ENCODE assay signal across 8 mouse cellular contexts in genomic region chr7:140153383-140153782, GRCm38 (mm10). TPM values are rescaled to one million over a fixed set of nuclear protein-coding genes. Genes with fewer than 3 reads are reported as not detected.
DNase-seq lines count a peak whose midpoint lies in the region; ATAC-seq and TF ChIP-seq lines count a peak whose summit lies in the region.

No protein-coding gene starts in this region.

- H3K27me3 ChIP-seq in E14TG2a.4 (ENCODE audit: insufficient read depth, low read length), result peaks cover 55% of the 10 kb centered on the region
- peaks cover 63% of the 10 kb centered on the region for H3K27me3 ChIP-seq in heart, embryonic 13.5 days (replicated peaks)
- H3K27me3 ChIP-seq in limb, embryonic 10.5 days (ENCODE audit: low read depth, poor library complexity, severe bottlenecking), result peaks cover 70% of the 10 kb centered on the region

- no peaks in the 10 kb centered on the region for H3K9me3 ChIP-seq in E14TG2a.4 (ENCODE audit: low read length)
- H3K9me3 ChIP-seq in heart, embryonic 13.5 days, result no peaks in the 10 kb centered on the region
- H3K9me3 ChIP-seq in limb, embryonic 10.5 days (replicated peaks), result no peaks in the 10 kb centered on the region

- intact Hi-C loops in gastrocnemius, postnatal 14 days (cut with DNase I; ENCODE audit: low total_unique reads), result no loop called here

- H3K4me1 ChIP-seq in E14TG2a.4 (replicated peaks; ENCODE audit: low read depth, low read length), result peaks cover 25% of the 10 kb centered on the region
- H3K4me1 ChIP-seq in heart, embryonic 13.5 days, result peaks cover 15% of the 10 kb centered on the region
- H3K4me1 ChIP-seq in limb, embryonic 10.5 days, result peaks cover 14% of the 10 kb centered on the region
- H3K4me1 ChIP-seq in olfactory bulb, adult 2 months (ENCODE audit: control insufficient read depth, insufficient read depth, low read length), result peaks cover 10% of the 10 kb centered on the region

- peak; percentile 44 for DNase-seq in gastrocnemius, postnatal 14 days
- no peak for DNase-seq in gastrocnemius, adult 18-20 months (ENCODE audit: low spot score)
- peak; percentile 49 for DNase-seq in limb, embryonic 10.5 days (ENCODE audit: low spot score)
- DNase-seq in thymus, postnatal 0 days (ENCODE audit: low spot score), result no peak

- no peak for TF ChIP-seq CTCF in E14TG2a.4 (conservative IDR thresholded peaks at IDR 0.05; ENCODE audit: low read length)
- TF ChIP-seq CTCF in olfactory bulb, adult 2 months (IDR thresholded peaks at IDR 0.05; ENCODE audit: insufficient read depth, low read depth, low read length), result no peak

- H3K4me3 ChIP-seq in E14TG2a.4 (replicated peaks; ENCODE audit: low read length), result peak overlapping the region; percentile 76
- H3K4me3 ChIP-seq in heart, embryonic 13.5 days, result peak overlapping the region; percentile 38
- peak overlapping the region; percentile 40 for H3K4me3 ChIP-seq in limb, embryonic 10.5 days
- H3K4me3 ChIP-seq in olfactory bulb, adult 2 months (ENCODE audit: insufficient read depth, low read depth, low read length), result peak overlapping the region; percentile 77

- peak overlapping the region; percentile 64 for H3K9ac ChIP-seq in heart, embryonic 13.5 days

- H3K27ac ChIP-seq in heart, embryonic 13.5 days (replicated peaks), result no peak overlapping the region
- H3K27ac ChIP-seq in limb, embryonic 10.5 days, result 0 out of 2 replicates have a peak overlapping the region, but pooled peaks have one; percentile 21
- 0 out of 2 replicates have a peak overlapping the region, but pooled peaks have one; percentile 1 for H3K27ac ChIP-seq in olfactory bulb, adult 2 months (ENCODE audit: insufficient read depth, low read depth, low read length)

- H3K36me3 ChIP-seq in E14TG2a.4 (ENCODE audit: insufficient read depth, low read length), result peaks cover 27% of the 10 kb centered on the region
- H3K36me3 ChIP-seq in heart, embryonic 13.5 days, result peaks cover 5% of the 10 kb centered on the region; the same call in 1 of the 2 replicates
- H3K36me3 ChIP-seq in limb, embryonic 10.5 days, result no peaks in the 10 kb centered on the region; the same call in 1 of the 2 replicates

- 5% methylated on average over 28 of the region's 28 CpGs for WGBS in heart, embryonic 13.5 days
- 7% methylated on average over 28 of the region's 28 CpGs for WGBS in limb, embryonic 10.5 days
- 1% methylated on average over 28 of the region's 28 CpGs for WGBS in olfactory bulb, adult 2 months

- H3K4me2 ChIP-seq in heart, embryonic 13.5 days, result peak overlapping the region; percentile 66

- 0 out of 2 replicates have a peak, but pooled peaks have one; percentile 39 for ATAC-seq in common myeloid progenitor, adult 5-6 weeks (replicated peaks; ENCODE audit: low read depth, poor library complexity, severe bottlenecking)
- no peak for ATAC-seq in heart, embryonic 13.5 days (ENCODE audit: extremely low read depth, insufficient number of reproducible peaks, low FRiP score, low TSS enrichment)

- no peak for TF ChIP-seq POLR2A in olfactory bulb, adult 2 months (IDR thresholded peaks at IDR 0.05; ENCODE audit: insufficient read depth, low read depth, low read length)

RNA-seq across cellular contexts. Expression of gene Sprn, which starts 1.3 kb away (rescaled TPM):
- under 1 TPM; 0.23 to 0.47 TPM for total RNA-seq in gastrocnemius, postnatal 14 days (2021)
- under 1 TPM in 1 of 2 experiments, not detected in 1; 0.07 TPM for total RNA-seq in gastrocnemius, adult 18-20 months (2021)
- total RNA-seq in common myeloid progenitor, adult 5-6 weeks (2017), result not detected in 2 replicates
- polyA plus RNA-seq in heart, embryonic 13.5 days (2015; fragmentation: Nextera tagmentation; extraction: Ambion mirVana), result 0.10 TPM in 1 of 2 replicates, not detected in the other
- not detected in 2 replicates for polyA plus RNA-seq in limb, embryonic 10.5 days (2016; fragmentation: Nextera tagmentation; extraction: Ambion mirVana)
- not detected in 2 replicates for polyA plus RNA-seq in olfactory bulb, adult 2 months (2012; ENCODE audit: insufficient read depth, insufficient read length, low replicate concordance, missing spikeins)
- 0.06 and 0.07 TPM in 2 replicates for polyA plus RNA-seq in thymus, postnatal 0 days (2015; fragmentation: Nextera tagmentation; extraction: Ambion mirVana)

RNA-seq across cellular contexts. Expression of gene Olfr522, which starts 11.2 kb away (rescaled TPM):
- total RNA-seq in gastrocnemius, postnatal 14 days (2021), result not detected
- total RNA-seq in gastrocnemius, adult 18-20 months (2021), result not detected
- not detected in 2 replicates for total RNA-seq in common myeloid progenitor, adult 5-6 weeks (2017)
- not detected in 2 replicates for polyA plus RNA-seq in heart, embryonic 13.5 days (2015; fragmentation: Nextera tagmentation; extraction: Ambion mirVana)
- not detected in 2 replicates for polyA plus RNA-seq in limb, embryonic 10.5 days (2016; fragmentation: Nextera tagmentation; extraction: Ambion mirVana)
- not detected in 2 replicates for polyA plus RNA-seq in olfactory bulb, adult 2 months (2012; ENCODE audit: insufficient read depth, insufficient read length, low replicate concordance, missing spikeins)
- polyA plus RNA-seq in thymus, postnatal 0 days (2015; fragmentation: Nextera tagmentation; extraction: Ambion mirVana), result not detected in 2 replicates

RNA-seq across cellular contexts. Expression of gene Mtg1, which starts 16.0 kb away (rescaled TPM):
- 10 to 100 TPM; 22.9 to 23.6 TPM for total RNA-seq in gastrocnemius, postnatal 14 days (2021)
- 10 to 100 TPM; 27.8 to 30.9 TPM for total RNA-seq in gastrocnemius, adult 18-20 months (2021)
- total RNA-seq in common myeloid progenitor, adult 5-6 weeks (2017), result 13.6 and 21.2 TPM in 2 replicates
- polyA plus RNA-seq in heart, embryonic 13.5 days (2015; fragmentation: Nextera tagmentation; extraction: Ambion mirVana), result 27.2 and 30.5 TPM in 2 replicates
- 29.5 and 31.9 TPM in 2 replicates for polyA plus RNA-seq in limb, embryonic 10.5 days (2016; fragmentation: Nextera tagmentation; extraction: Ambion mirVana)
- not detected in 2 replicates for polyA plus RNA-seq in olfactory bulb, adult 2 months (2012; ENCODE audit: insufficient read depth, insufficient read length, low replicate concordance, missing spikeins)
- 32.1 and 33.1 TPM in 2 replicates for polyA plus RNA-seq in thymus, postnatal 0 days (2015; fragmentation: Nextera tagmentation; extraction: Ambion mirVana)

RNA-seq across cellular contexts. Expression of gene Olfr523, which starts 19.6 kb away (rescaled TPM):
- total RNA-seq in gastrocnemius, postnatal 14 days (2021), result not detected
- total RNA-seq in gastrocnemius, adult 18-20 months (2021), result not detected
- not detected in 2 replicates for total RNA-seq in common myeloid progenitor, adult 5-6 weeks (2017)
- polyA plus RNA-seq in heart, embryonic 13.5 days (2015; fragmentation: Nextera tagmentation; extraction: Ambion mirVana), result not detected in 2 replicates
- not detected in 2 replicates for polyA plus RNA-seq in limb, embryonic 10.5 days (2016; fragmentation: Nextera tagmentation; extraction: Ambion mirVana)
- not detected in 2 replicates for polyA plus RNA-seq in olfactory bulb, adult 2 months (2012; ENCODE audit: insufficient read depth, insufficient read length, low replicate concordance, missing spikeins)
- polyA plus RNA-seq in thymus, postnatal 0 days (2015; fragmentation: Nextera tagmentation; extraction: Ambion mirVana), result 0.08 TPM in 2 replicates

RNA-seq across cellular contexts. Expression of gene Echs1, which starts 37.1 kb away (rescaled TPM):
- total RNA-seq in gastrocnemius, postnatal 14 days (2021), result 100 to 1,000 TPM in 1 of 2 experiments, 10 to 100 TPM in 1; 91.8 to 114 TPM
- total RNA-seq in gastrocnemius, adult 18-20 months (2021), result 100 to 1,000 TPM; 138 to 150 TPM
- total RNA-seq in common myeloid progenitor, adult 5-6 weeks (2017), result 59.3 and 73.0 TPM in 2 replicates
- 169 and 182 TPM in 2 replicates for polyA plus RNA-seq in heart, embryonic 13.5 days (2015; fragmentation: Nextera tagmentation; extraction: Ambion mirVana)
- polyA plus RNA-seq in limb, embryonic 10.5 days (2016; fragmentation: Nextera tagmentation; extraction: Ambion mirVana), result 174 and 178 TPM in 2 replicates
- not detected in 2 replicates for polyA plus RNA-seq in olfactory bulb, adult 2 months (2012; ENCODE audit: insufficient read depth, insufficient read length, low replicate concordance, missing spikeins)
- polyA plus RNA-seq in thymus, postnatal 0 days (2015; fragmentation: Nextera tagmentation; extraction: Ambion mirVana), result 95.0 and 102 TPM in 2 replicates

Comparison
In these comparisons a context has a peak if more than half of its experiments do, and no peak if none do; other contexts are left out.
1. DNase-seq: peak in gastrocnemius, postnatal 14 days (single experiment) and limb, embryonic 10.5 days (single experiment); none in gastrocnemius, adult 18-20 months (single experiment) and thymus, postnatal 0 days (single experiment).
2. RNA of gene Mtg1, which starts 16.0 kb away (polyA plus RNA-seq): 32.1 to 33.1 TPM in thymus, postnatal 0 days, 29.5 to 31.9 TPM in limb, embryonic 10.5 days and 27.2 to 30.5 TPM in heart, embryonic 13.5 days; not detected in olfactory bulb, adult 2 months; every median in the first group is over 10 times any median in the second.
3. Peak in every context shown above with its lines, with median percentiles within 50 percentile points of each other: H3K4me3 ChIP-seq.